Mouse (Mus musculus): ENCODE measurements around the gene 4930519P11Rik. TPM values are rescaled to one million over a fixed set of nuclear protein-coding genes. Genes with fewer than 3 reads are reported as not detected.

Gene 4930519P11Rik
- polyA plus RNA-seq, 1 experiment from 2014 or later: not detected

DNA sequence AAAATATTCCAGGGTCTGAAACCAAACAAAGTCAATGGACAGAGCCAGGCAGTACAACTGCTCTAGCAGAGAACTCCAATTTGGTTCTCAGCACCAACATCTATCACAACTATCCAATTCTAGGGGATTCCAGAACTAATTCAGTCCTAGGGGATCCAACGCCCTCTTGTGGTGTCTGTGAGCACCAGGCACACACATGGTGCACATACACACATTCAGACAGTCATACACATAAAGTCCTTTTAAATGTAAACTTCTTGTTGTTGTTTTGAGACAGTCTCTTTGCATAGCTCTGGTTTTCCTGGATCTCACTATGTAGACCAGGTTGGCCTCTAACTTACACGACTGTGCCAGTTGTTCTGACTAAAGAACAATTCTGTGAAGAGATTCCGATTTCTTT, 37.2 kb upstream of the 4930519P11Rik start:
- H3K36me3 ChIP-seq (ENCODE audit: control insufficient read depth, insufficient read depth, low read length): no peaks in the 10 kb centered on the region
- ATAC-seq (ENCODE audit: low read depth): no peak
- H3K27ac ChIP-seq (ENCODE audit: low read length): peak overlapping the region; percentile 93
- no peaks in the 10 kb centered on the region for H3K9me3 ChIP-seq (ENCODE audit: control insufficient read depth, low read length)
- no peak overlapping the region for H3K9ac ChIP-seq (ENCODE audit: low read length)
- no peak overlapping the region for H3K4me3 ChIP-seq (ENCODE audit: low read length)
- no peaks in the 10 kb centered on the region for H3K27me3 ChIP-seq (ENCODE audit: control insufficient read depth, insufficient read depth, low read depth, low read length)
- no peaks in the 10 kb centered on the region for H3K4me1 ChIP-seq (replicated peaks; ENCODE audit: control insufficient read depth, insufficient read depth, low read length)
- no peak overlapping the region for H3K4me2 ChIP-seq (ENCODE audit: low read depth, low read length)
- 65% methylated on average over 3 of the region's 3 CpGs for WGBS

DNA sequence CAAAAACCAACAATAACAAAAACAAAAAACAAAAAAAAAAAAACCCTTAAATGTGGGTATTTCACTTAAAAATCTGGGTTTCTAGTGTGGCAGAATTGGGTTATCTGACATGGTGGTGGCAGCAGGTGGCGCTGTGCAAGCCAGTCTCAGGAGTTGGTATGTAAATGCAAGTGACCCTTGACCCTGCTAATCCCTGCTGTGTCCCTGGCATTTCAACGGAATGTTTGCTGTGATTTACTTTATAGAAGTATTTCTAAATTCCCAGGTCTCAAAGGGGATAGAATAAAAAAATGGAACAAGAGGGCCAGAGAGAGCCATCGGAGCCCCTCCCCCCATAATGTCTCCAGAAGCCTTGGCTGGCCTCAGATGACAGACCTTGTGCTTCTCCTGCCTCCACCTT, 34.8 kb upstream of the 4930519P11Rik start:
- no peaks in the 10 kb centered on the region for H3K9me3 ChIP-seq (ENCODE audit: control insufficient read depth, low read length)
- no peaks in the 10 kb centered on the region for H3K4me1 ChIP-seq (replicated peaks; ENCODE audit: control insufficient read depth, insufficient read depth, low read length)
- 31% methylated on average over 3 of the region's 3 CpGs for WGBS
- no peak overlapping the region for H3K27ac ChIP-seq (ENCODE audit: low read length)
- H3K9ac ChIP-seq (ENCODE audit: low read length): no peak overlapping the region
- no peak overlapping the region for H3K4me3 ChIP-seq (ENCODE audit: low read length)
- ATAC-seq (ENCODE audit: low read depth): no peak
- H3K27me3 ChIP-seq (ENCODE audit: control insufficient read depth, insufficient read depth, low read depth, low read length): no peaks in the 10 kb centered on the region
- H3K36me3 ChIP-seq (ENCODE audit: control insufficient read depth, insufficient read depth, low read length): 0 out of 2 replicates have a peak, but pooled peaks cover 2% of the 10 kb centered on the region
- H3K4me2 ChIP-seq (ENCODE audit: low read depth, low read length): no peak overlapping the region

DNA sequence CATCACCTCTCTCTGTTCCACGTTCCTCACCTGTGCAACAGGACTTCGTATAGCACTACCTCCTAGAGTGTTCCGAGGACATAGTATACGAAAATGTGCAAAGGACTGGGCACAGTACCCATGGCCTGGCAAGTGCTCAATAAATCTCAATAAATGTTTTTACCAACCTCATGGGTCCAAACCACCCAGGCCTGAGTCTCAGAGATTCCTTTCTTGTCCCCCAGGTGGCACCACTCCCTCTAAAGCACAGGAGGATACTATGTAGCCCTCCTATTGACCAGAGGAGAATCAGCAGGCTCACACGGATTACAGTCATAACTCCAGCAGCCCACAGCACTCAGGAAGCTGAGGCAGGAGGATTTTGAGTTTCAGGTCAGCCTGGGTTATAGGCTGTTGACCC, 33.4 kb upstream of the 4930519P11Rik start:
- H3K4me3 ChIP-seq (ENCODE audit: low read length): no peak overlapping the region
- ATAC-seq (ENCODE audit: low read depth): no peak
- H3K9ac ChIP-seq (ENCODE audit: low read length): no peak overlapping the region
- no peak overlapping the region for H3K4me2 ChIP-seq (ENCODE audit: low read depth, low read length)
- H3K9me3 ChIP-seq (ENCODE audit: control insufficient read depth, low read length): no peaks in the 10 kb centered on the region
- 82% methylated on average over 5 of the region's 5 CpGs for WGBS
- H3K27me3 ChIP-seq (ENCODE audit: control insufficient read depth, insufficient read depth, low read depth, low read length): no peaks in the 10 kb centered on the region
- 0 out of 2 replicates have a peak, but pooled peaks cover 2% of the 10 kb centered on the region for H3K36me3 ChIP-seq (ENCODE audit: control insufficient read depth, insufficient read depth, low read length)
- H3K4me1 ChIP-seq (replicated peaks; ENCODE audit: control insufficient read depth, insufficient read depth, low read length): no peaks in the 10 kb centered on the region; the same call in 1 of the 2 replicates
- H3K27ac ChIP-seq (ENCODE audit: low read length): no peak overlapping the region

DNA sequence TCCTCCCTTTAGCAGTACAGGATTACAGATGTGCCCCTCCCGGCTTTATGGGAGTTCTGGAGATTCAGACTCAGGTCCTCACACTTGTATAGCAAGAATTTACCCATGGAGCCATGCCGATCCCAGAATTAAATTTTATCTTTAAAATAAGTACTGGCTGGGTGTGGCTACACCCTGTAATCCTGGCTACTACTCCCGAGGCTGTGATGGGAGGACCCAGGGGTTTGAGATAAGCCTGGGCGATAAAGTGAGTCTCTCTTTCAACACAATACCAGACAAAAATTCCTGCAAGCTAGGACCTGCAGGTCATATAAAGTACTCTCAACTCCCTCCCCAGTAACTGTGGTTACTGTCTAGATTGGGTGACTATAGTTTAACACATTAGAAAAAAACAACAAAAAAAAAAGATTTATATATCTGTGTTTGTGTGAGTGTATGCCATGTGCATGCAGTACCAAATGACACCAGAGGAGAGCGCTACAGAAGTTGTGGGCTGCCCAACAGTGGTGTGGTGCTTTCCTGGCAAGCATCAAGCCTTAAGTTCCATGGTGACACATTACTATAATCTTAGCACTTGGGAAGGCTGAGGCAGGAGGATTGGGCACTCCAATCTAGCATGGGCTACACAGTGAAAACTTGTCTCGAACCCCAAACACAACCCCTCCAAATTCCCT, 29.6 kb upstream of the 4930519P11Rik start:
- ATAC-seq (ENCODE audit: low read depth): no peak
- Histone ChIP-seq H3K9me3 (ENCODE audit: control insufficient read depth, low read length) (peaks cover 3% of the 10 kb centered on the region; the same call in 1 of the 2 replicates), H3K4me2 (ENCODE audit: low read depth, low read length) (no peak overlapping the region), H3K9ac (ENCODE audit: low read length) (no peak overlapping the region), H3K36me3 (ENCODE audit: control insufficient read depth, insufficient read depth, low read length) (peaks cover 10% of the 10 kb centered on the region), H3K4me3 (ENCODE audit: low read length) (no peak overlapping the region), H3K4me1 (replicated peaks; ENCODE audit: control insufficient read depth, insufficient read depth, low read length) (peaks cover 2% of the 10 kb centered on the region; the same call in 1 of the 2 replicates), H3K27me3 (ENCODE audit: control insufficient read depth, insufficient read depth, low read depth, low read length) (no peaks in the 10 kb centered on the region), H3K27ac (ENCODE audit: low read length) (peak overlapping the region; percentile 83)
- WGBS: 63% methylated on average over 6 of the region's 6 CpGs

DNA sequence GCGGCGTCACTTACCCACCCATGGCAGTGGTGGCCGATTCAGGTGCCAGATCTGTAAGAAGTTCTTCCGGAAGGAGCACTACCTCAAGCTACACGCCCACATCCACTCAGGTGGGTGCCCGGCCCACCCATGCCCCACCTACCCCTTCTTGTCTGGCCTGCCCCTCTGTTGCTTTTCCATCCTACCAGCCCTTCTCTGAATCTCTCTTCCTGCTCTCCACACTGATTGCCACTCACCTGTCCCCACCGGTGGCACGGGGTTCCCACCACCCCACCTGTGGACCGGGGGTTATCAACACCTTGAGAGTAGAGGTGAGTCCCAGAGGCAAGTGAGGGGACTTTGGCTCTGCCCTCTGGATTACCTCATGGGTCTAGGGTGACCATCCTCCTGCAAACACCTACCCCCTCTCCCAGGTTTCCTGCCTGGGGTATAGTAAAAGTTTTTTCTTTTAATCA, 28.8 kb upstream of the 4930519P11Rik start:
- Histone ChIP-seq H3K9ac (ENCODE audit: low read length) (0 out of 2 replicates have a peak overlapping the region, but pooled peaks have one; percentile 10), H3K4me2 (ENCODE audit: low read depth, low read length) (peak overlapping the region; percentile 26; the same call in 1 of the 2 replicates), H3K27me3 (ENCODE audit: control insufficient read depth, insufficient read depth, low read depth, low read length) (no peaks in the 10 kb centered on the region), H3K4me1 (replicated peaks; ENCODE audit: control insufficient read depth, insufficient read depth, low read length) (peaks cover 2% of the 10 kb centered on the region; the same call in 1 of the 2 replicates), H3K9me3 (ENCODE audit: control insufficient read depth, low read length) (peaks cover 3% of the 10 kb centered on the region; the same call in 1 of the 2 replicates), H3K4me3 (ENCODE audit: low read length) (no peak overlapping the region), H3K27ac (ENCODE audit: low read length) (peak overlapping the region; percentile 83), H3K36me3 (ENCODE audit: control insufficient read depth, insufficient read depth, low read length) (peaks cover 12% of the 10 kb centered on the region)
- 67% methylated on average over 9 of the region's 9 CpGs for WGBS
- ATAC-seq (ENCODE audit: low read depth): peak; percentile 62

DNA sequence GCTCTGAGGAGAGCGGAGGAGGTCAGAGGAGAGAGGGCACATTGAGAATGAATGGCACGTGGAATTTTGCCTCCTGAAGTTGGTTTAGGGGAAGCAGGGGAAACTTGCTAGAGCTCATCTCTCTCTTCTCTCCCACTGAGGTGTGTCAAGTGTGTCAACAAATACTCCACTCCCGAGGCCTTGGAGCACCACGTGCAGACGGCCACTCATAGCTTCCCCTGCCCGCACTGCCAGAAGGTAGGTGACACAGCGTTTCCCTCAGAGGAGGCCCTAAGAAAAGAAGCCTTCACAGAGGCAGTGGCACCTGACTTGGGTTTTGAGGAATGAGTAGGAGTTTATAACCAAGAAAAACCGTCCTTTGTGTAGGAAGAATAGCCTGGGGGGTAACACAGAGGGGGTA, 27.9 kb upstream of the 4930519P11Rik start:
- ATAC-seq (ENCODE audit: low read depth): peak; percentile 67; the same call in 1 of the 2 replicates

DNA sequence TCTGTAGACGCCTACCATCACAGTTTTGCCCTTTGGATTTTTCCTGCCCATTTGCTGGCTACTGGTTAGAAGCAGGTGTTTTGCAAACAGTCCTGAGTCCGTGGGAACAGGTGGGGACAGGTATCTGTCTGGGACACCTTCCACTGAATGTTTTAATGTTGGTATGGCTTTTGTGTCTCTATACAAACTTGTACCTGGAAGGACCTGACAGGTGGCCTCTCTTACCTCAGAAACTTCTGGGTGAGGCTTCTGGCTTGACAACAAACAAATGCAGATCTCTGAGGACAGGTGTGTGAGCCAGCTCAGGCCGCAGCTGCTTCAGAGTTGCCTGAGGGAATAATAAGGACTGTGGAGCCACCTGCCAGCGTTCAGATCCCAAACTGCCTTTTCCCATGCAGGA, 25.9 kb upstream of the 4930519P11Rik start:
- peaks cover 2% of the 10 kb centered on the region; the same call in 1 of the 2 replicates for H3K4me1 ChIP-seq (replicated peaks; ENCODE audit: control insufficient read depth, insufficient read depth, low read length)
- WGBS: 91% methylated on average over 4 of the region's 4 CpGs
- H3K4me2 ChIP-seq (ENCODE audit: low read depth, low read length): no peak overlapping the region
- no peaks in the 10 kb centered on the region for H3K27me3 ChIP-seq (ENCODE audit: control insufficient read depth, insufficient read depth, low read depth, low read length)
- peaks cover 3% of the 10 kb centered on the region; the same call in 1 of the 2 replicates for H3K9me3 ChIP-seq (ENCODE audit: control insufficient read depth, low read length)
- no peak overlapping the region for H3K27ac ChIP-seq (ENCODE audit: low read length)
- H3K4me3 ChIP-seq (ENCODE audit: low read length): no peak overlapping the region
- peaks cover 10% of the 10 kb centered on the region for H3K36me3 ChIP-seq (ENCODE audit: control insufficient read depth, insufficient read depth, low read length)
- no peak for ATAC-seq (ENCODE audit: low read depth)
- no peak overlapping the region for H3K9ac ChIP-seq (ENCODE audit: low read length)

More for the DNA sequence above, 27.9 kb upstream of the 4930519P11Rik start:
- WGBS: 51% methylated on average over 8 of the region's 8 CpGs
- H3K27ac ChIP-seq (ENCODE audit: low read length): peak overlapping the region; percentile 55
- H3K4me2 ChIP-seq (ENCODE audit: low read depth, low read length): no peak overlapping the region
- no peak overlapping the region for H3K9ac ChIP-seq (ENCODE audit: low read length)
- peaks cover 3% of the 10 kb centered on the region; the same call in 1 of the 2 replicates for H3K9me3 ChIP-seq (ENCODE audit: control insufficient read depth, low read length)
- H3K27me3 ChIP-seq (ENCODE audit: control insufficient read depth, insufficient read depth, low read depth, low read length): no peaks in the 10 kb centered on the region
- H3K4me3 ChIP-seq (ENCODE audit: low read length): no peak overlapping the region
- peaks cover 2% of the 10 kb centered on the region; the same call in 1 of the 2 replicates for H3K4me1 ChIP-seq (replicated peaks; ENCODE audit: control insufficient read depth, insufficient read depth, low read length)
- peaks cover 12% of the 10 kb centered on the region for H3K36me3 ChIP-seq (ENCODE audit: control insufficient read depth, insufficient read depth, low read length)

DNA sequence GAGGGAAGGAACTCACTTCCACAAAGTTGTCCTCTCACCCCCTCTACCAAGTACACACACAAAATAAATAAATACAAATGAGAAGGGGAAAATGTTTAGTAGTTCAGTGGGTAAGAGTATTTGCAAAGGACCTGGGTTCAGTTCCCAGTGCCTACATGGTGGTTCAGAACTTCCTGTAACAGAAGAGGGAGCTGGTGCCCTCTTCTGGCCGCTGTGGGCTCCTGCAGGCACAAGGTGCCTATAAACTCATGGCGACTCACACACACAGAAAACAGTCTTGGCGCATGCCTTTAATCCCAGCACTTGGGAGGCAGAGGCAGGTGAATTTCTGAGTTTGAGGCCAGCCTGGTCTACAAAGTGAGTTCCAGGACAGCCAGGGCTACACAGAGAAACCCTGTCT, 25.3 kb upstream of the 4930519P11Rik start:
- 94% methylated on average over 3 of the region's 3 CpGs for WGBS
- Histone ChIP-seq H3K27me3 (ENCODE audit: control insufficient read depth, insufficient read depth, low read depth, low read length) (no peaks in the 10 kb centered on the region), H3K36me3 (ENCODE audit: control insufficient read depth, insufficient read depth, low read length) (peaks cover 10% of the 10 kb centered on the region), H3K9me3 (ENCODE audit: control insufficient read depth, low read length) (peaks cover 3% of the 10 kb centered on the region; the same call in 1 of the 2 replicates), H3K9ac (ENCODE audit: low read length) (no peak overlapping the region), H3K4me2 (ENCODE audit: low read depth, low read length) (no peak overlapping the region), H3K4me3 (ENCODE audit: low read length) (no peak overlapping the region), H3K4me1 (replicated peaks; ENCODE audit: control insufficient read depth, insufficient read depth, low read length) (peaks cover 2% of the 10 kb centered on the region; the same call in 1 of the 2 replicates), H3K27ac (ENCODE audit: low read length) (no peak overlapping the region)
- no peak for ATAC-seq (ENCODE audit: low read depth)

DNA sequence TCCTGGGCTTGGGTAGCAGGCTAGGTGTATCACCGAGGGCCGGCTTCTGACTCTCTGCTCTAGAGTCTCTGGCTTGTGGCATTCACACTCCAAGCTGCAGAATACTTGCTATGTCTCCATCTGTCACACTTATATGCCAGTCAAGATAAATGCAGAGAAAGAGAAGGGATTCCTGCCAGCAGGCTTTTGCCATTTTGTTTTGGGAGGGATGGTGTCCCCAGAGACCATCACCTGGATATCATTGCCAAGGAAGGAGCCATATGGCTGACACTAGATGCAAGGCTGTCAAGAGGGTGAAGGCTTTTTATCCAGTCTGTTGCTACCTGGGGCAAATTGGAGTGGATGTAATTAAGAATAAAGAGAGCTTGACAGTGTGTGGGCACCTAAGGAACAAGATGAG, 22.6 kb upstream of the 4930519P11Rik start:
- no peak for ATAC-seq (ENCODE audit: low read depth)
- Histone ChIP-seq H3K9me3 (ENCODE audit: control insufficient read depth, low read length) (peaks cover 3% of the 10 kb centered on the region; the same call in 1 of the 2 replicates), H3K4me2 (ENCODE audit: low read depth, low read length) (no peak overlapping the region), H3K9ac (ENCODE audit: low read length) (no peak overlapping the region), H3K4me1 (replicated peaks; ENCODE audit: control insufficient read depth, insufficient read depth, low read length) (no peaks in the 10 kb centered on the region), H3K4me3 (ENCODE audit: low read length) (no peak overlapping the region), H3K27me3 (ENCODE audit: control insufficient read depth, insufficient read depth, low read depth, low read length) (no peaks in the 10 kb centered on the region), H3K27ac (ENCODE audit: low read length) (no peak overlapping the region), H3K36me3 (ENCODE audit: control insufficient read depth, insufficient read depth, low read length) (peaks cover 10% of the 10 kb centered on the region)
- WGBS: 94% methylated on average over 2 of the region's 2 CpGs

Measured in lung, embryonic 16.5 days (tissue).